Mouse (Mus musculus) thymus, postnatal 0 days (tissue): ENCODE results near the gene Pde6g. TPM values are rescaled to one million over a fixed set of nuclear protein-coding genes. Genes with fewer than 3 reads are reported as not detected.
A peak's percentile ranks its signal among the peaks of the same experiment; 100 is the strongest.

ENCODE experiments used
- DNase-seq: peaks from one replicate; pipeline ENCODE4 v3.0.0-alpha.2; 2015; ENCODE audit warnings: low spot score
- polyA plus RNA-seq: library from polyadenylated mRNA; unstranded; fragments of >200 nt; fragmentation: Nextera tagmentation; extraction: Ambion mirVana; gene quantifications from 2 replicates; pipeline ENCODE4 v1.2.1, GENCODE M21; 2015

Pde6g gene
- polyA plus RNA-seq: 0.14 TPM in 1 of 2 replicates, not detected in the other

GRCm38 (mm10) chr11:120453306-120453705 lies at the start of gene Pde6g:
Gene Pde6g, minus strand, starts transcription at chr11:120453500.
- no peak for DNase-seq

- DNase-seq: no peak
These were observed 48.4 kb upstream of the Pde6g start for GRCm38 (mm10) chr11:120501701-120502100.

GRCm38 (mm10) chr11:120501018-120501417 lies 47.7 kb upstream of the Pde6g start:
- DNase-seq: no peak

GRCm38 (mm10) chr11:120500357-120500756 lies 47.1 kb upstream of the Pde6g start:
- no peak for DNase-seq

- no peak for DNase-seq
These were observed 46.6 kb upstream of the Pde6g start for GRCm38 (mm10) chr11:120499894-120500293.

GRCm38 (mm10) chr11:120498891-120499290 lies 45.6 kb upstream of the Pde6g start:
- no peak for DNase-seq

GRCm38 (mm10) chr11:120498226-120498625 lies 44.9 kb upstream of the Pde6g start:
- no peak for DNase-seq

- DNase-seq: no peak
These were observed 44.1 kb upstream of the Pde6g start for GRCm38 (mm10) chr11:120497436-120497835.

GRCm38 (mm10) chr11:120493911-120494310 lies 40.6 kb upstream of the Pde6g start:
- DNase-seq: no peak

GRCm38 (mm10) chr11:120493351-120493750 lies 40.1 kb upstream of the Pde6g start:
- no peak for DNase-seq

GRCm38 (mm10) chr11:120492878-120493203 lies 39.5 kb upstream of the Pde6g start:
- no peak for DNase-seq

- DNase-seq: peak; percentile 51
These were observed 39.0 kb upstream of the Pde6g start for GRCm38 (mm10) chr11:120492024-120492877.

- peak; percentile 67 for DNase-seq
These were observed 38.2 kb upstream of the Pde6g start, which contains the start of gene Slc25a10 for GRCm38 (mm10) chr11:120491317-120492023. Gene Slc25a10, plus strand, starts transcription at chr11:120491840.

GRCm38 (mm10) chr11:120490291-120491046 lies 37.2 kb upstream of the Pde6g start:
- DNase-seq: no peak

GRCm38 (mm10) chr11:120489054-120489761 lies 35.9 kb upstream of the Pde6g start:
- DNase-seq: peak; percentile 83

- DNase-seq: no peak
These were observed 35.2 kb upstream of the Pde6g start for GRCm38 (mm10) chr11:120488516-120488915.

- no peak for DNase-seq
These were observed 32.0 kb upstream of the Pde6g start for GRCm38 (mm10) chr11:120485251-120485650.

- DNase-seq: peak; percentile 94
These were observed 31.1 kb upstream of the Pde6g start, which contains the start of gene Mrpl12 for GRCm38 (mm10) chr11:120484265-120484981. Gene Mrpl12, plus strand, starts transcription at chr11:120484613.

GRCm38 (mm10) chr11:120483448-120483934 lies 30.2 kb upstream of the Pde6g start:
- no peak for DNase-seq

GRCm38 (mm10) chr11:120472052-120472451 lies 18.8 kb upstream of the Pde6g start:
- DNase-seq: no peak
